Mouse (Mus musculus) cortical plate, adult 2 months (tissue): ENCODE data around the gene Snx4.

ENCODE experiments used
- CTCF ChIP-seq: fragments of 200-500 bp; IDR thresholded peaks from 2 replicates; pipeline ENCODE4 v1.5.1; 2011; ENCODE audit warnings: mild to moderate bottlenecking, control low read depth, low read length; ENCODE audit not compliant: insufficient read depth; ENCODE audit errors: extremely low read depth
- POLR2A ChIP-seq: fragments of 200-500 bp; IDR thresholded peaks from 2 replicates; pipeline ENCODE4 v1.6.1; 2011; ENCODE audit warnings: mild to moderate bottlenecking, low read length, control low read depth; ENCODE audit not compliant: insufficient read depth; ENCODE audit errors: extremely low read depth

GRCm38 (mm10) chr16:33239305-33239704 is 11.9 kb upstream of the Snx4 start:
- TF ChIP-seq CTCF, result no peak
- no peak for TF ChIP-seq POLR2A
